Mouse (Mus musculus) yolk sac, embryonic 10.5 days (tissue): ENCODE measurements around the gene Maco1.

ENCODE experiments used
- DNase-seq: peaks from one replicate; pipeline ENCODE4 v3.0.0-alpha.2; 2017; ENCODE audit warnings: low spot score

Gene Maco1

DNA sequence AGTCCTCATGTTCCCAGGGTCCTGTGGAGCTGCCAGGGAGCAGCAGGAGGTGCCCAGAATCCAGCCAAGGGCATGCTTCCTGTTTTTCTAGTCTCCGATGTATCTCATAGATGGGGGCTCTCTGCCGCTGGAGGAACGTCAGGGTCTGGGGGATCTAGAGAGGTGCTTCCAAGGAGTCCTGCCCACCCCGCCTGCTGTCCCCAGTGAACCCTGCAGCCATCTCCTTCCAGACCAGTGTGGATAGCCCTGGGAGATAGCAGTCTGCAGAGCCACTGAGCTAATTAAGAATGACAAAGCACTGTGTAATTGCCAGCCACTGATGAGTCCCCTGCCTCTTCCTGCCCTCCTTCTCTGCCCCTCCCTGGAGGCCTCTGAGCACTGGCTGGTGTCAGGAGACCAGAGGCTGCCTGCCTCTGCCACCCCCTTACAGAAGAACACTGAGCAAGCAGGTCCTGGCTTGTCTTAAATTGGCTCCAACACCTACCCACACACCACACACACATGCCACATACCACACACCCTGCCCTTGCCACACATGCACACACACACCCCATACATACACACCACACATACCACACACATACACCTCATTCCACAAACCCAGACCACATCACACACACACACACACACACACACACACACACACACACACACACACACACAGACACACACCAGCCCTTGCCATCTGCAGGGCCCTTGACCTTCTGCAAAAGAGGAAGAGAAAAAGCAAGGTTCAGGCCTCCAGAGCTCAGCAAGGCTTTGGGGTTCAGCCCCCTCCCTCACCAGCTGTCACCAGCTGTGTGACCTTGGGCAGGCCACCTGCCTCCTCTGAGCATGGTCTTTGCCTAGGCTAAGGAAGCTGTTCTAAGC is 80.1 kb downstream of the Maco1 start:
- no peak for DNase-seq

DNA sequence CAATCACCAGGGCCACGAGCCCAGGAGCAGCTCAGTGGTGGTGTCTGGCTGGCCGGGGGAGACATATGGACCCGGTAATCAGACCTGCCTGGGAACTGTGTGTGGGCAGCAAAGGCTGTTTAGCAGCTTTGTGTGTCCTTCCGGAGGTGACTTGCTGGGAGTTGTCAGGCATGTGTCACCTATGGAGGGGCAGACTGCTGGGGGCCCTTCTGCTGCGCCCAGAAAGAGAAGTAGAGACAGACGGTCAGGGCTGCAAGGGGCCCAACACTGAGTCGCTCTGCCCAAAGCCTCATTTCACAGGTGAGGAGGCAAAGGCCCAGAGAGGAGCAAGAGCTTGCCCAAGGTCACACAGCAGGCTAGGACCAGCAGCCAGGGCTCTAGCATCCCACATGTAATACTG is 83.3 kb downstream of the Maco1 start:
- DNase-seq, result no peak

DNA sequence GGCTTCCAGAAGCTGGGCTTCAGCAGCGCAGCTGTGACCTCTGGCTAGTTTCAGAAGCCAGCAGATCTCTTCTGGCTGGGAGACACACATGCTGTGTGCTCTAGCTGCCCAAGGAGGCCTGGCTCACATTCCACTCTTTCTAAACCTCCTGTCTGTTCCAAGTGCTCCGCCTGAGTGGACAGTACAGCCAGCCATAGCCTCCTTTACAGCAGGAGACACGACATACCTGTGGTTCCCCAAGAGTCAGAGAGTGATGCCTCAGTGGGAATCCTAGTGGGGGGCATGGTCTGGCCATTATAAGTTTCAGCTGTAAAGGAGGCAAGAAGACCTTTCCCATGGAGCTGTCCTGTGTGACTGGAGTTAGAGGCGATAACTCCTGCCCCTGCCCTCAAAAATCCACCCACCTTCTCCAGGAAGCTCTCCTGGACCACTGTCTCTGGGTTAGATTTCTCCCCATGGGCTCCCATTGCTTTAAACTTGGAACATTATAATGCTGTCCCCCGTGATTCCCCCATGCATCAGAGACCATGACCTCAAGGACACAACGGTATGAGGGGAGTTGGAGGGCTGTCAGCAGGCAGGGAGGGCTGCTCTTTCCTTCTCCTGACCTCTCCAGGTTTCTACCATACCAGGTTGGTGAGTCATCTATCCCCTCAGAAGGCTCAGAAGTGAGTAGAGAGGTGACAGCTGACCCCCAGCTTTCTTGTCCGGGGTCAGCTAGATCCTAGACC is 83.9 kb downstream of the Maco1 start:
- no peak for DNase-seq

DNA sequence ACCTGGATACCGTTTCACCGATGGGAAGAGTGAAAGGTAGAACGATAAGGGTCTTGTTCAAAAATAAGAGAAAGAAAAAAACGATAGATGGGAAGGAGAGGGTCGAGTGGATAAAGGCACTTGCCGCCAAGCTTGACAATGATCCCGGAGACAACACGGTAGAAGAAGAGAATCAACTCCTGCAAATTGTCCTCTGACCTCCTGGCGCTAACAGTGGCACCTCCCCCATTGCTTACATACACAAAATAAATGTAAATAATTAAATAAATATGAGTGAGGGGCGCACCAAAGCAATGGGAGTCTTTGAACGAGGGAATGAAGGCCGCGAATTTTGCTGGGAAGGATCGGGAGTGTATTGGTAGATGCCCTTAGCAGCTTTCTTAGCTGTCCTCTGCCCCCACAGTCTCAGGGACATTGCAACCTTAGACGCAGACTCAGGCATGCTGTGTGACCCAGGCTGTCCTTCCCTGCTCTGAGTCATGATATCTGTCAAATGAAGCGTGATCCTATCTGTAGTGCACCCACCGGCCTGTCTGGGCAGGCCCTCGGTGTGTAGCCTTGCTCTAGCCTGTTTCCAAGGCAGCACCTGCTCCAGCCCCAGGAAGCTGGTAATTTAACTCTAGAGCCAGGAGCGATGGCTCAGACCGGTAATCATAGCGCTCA is 84.8 kb downstream of the Maco1 start:
- DNase-seq, result no peak

DNA sequence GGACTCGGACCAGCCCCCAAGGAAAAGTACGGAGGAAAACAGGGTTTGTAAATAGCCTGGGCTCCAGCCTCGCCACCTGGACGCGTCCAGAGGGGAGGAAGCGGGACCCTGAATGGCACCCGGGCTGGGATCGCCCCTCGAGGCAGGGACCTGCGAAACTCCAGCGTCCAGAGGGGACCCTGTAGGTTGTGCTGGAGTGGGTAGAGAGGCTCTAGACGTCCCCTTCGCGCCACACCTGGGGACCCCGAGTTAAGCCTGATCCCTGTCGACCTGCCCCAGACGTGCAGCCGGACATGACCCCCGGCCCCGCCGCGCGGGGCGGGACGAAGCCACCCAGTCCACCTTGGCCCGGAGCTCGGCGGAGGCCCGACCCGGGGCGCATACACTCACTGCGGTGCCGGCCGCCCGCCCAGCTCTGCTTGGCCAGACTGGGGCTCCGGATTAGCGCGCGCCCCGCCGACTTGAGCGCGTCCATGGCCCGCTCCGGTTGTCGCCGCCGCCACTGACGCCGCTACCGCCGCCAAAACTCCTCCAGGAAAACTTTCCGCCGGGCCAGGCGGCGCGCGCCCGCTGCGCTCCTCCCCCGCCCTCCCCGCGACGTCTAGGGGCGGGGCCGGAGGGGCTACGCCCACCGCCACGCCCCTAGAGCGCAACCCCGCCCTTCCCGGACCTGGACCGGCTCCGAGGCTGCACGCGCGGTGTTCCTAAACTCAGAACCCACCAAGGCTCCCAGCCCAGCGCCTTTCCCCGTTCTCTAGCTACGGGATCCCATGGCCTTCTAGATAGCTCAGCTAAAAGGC is 85.5 kb downstream of the Maco1 start, which contains the start of gene Ldlrap1:
TSS of gene Ldlrap1 (minus strand) at position 599 of the 800 bp plus-strand sequence.
- DNase-seq, result peak; percentile 77

DNA sequence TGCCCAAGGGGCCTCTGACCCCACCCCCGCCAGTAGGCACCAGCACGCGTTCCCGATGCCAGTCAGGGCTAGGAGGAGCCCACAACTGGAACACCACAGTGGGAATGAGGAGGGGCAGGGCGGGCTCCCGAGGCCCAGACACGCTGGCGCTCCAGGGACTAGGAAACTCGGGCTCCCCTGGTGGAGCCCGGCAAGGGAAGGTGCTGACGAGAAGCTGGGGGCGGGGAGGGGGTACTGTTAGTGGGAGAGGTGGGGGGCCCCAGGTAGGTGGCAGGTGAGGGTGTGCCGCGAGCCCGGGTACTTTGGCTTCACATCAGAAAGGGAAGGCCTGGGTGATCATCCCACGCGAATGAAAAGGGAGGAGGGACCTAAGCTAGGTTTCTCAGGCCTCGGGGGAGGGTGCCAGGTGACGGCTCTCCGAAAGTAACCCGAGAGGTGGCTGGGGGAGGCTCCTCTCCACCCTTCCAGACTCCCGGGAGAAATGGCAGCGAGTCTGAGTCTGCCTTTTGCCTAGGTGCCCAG is 86.2 kb downstream of the Maco1 start:
- DNase-seq, result no peak

DNA sequence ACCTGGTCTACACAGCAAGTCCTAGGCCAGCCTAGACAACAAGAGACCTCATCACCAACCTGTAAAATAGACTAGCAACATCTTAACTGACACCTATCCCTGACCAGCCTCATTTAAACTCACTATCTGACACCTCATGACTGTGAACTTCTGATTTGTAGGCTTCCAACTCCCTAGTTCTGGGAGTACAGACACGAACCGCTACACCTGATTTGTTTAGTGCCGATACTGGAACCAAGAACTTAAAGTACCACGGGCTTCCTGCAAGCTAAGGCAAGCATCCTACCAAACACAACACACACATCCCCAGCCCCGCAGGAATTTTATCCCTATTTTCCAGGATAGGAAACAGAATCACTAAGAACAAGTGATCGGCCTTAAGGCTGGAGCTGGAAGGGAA is 86.9 kb downstream of the Maco1 start:
- no peak for DNase-seq

DNA sequence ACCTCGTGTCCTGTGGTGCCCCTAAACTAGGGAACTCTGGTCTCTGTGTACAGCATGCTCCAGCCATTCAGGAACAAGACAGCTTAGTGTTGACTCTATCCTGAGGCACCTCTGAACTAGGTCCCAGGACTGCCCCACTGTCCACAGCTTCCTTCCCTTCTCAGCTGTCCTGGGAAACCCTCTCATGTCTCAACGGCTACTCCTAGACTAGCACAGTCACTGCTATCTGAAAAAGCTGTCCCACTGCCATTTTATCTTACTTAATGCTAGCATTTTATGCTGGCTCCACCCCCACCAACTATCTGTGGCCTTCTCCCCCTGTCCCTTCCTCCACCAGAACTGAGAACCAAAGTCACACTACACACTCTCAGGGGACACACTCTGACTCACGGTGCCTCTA is 88.8 kb downstream of the Maco1 start:
- no peak for DNase-seq

DNA sequence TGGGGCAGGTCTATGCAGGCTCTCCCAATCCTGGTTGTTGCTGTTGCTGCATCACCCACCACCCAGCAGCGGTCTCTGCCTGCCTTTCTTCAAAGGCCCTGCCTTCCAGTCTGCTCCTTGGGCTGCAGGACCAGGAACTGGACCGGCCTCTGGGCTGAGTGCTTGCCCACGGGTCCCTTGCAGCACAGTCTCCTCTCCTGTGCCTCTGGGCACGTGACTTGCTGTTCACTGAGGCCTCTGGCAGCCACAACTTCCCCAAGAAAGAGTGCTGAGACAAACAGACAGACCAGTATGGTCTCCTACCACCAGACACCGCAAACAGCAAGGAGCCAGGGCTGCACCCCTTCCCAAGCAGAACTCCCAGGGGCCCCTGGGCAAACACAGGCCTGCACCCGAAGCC is 90.8 kb downstream of the Maco1 start:
- no peak for DNase-seq

DNA sequence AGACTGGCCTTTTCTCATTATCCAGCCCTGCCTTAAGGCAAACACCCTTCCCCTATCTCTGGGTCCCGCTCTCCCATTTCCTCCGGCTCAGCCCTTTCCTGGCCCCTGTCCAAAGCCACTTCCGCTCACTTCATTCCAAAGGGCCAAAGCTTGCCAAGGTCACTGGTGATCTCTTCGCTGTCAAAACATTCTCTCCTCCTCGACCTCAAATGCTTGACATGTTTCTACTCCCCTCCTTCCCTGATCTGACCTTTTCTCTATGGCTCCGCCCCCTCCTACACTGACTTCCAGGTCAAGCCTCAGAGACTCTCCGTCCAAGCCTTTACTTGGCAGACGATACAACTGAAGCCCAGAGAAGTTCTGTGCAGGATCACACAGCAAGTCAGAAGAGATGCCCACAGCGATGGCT is 92.3 kb downstream of the Maco1 start:
- DNase-seq, result peak; percentile 81

DNA sequence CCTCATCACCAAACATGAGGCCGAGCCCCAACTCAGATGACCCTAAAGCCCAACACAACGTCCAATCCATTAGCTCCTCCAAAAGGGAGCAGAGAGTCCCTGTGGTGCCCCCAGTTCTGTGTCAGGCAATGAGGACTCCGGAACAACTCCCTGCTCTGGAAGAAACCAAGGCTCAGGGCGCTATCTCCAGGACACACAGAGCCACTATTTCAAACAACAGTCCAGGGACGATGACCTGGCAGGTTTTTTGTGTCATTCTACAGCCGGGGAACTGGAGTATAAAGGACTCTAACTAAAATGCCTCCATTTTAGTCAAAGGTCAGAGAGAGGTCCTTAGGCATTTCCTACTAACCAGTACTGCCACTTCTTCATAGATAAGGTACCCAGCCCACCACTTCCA is 92.9 kb downstream of the Maco1 start:
- DNase-seq, result no peak

DNA sequence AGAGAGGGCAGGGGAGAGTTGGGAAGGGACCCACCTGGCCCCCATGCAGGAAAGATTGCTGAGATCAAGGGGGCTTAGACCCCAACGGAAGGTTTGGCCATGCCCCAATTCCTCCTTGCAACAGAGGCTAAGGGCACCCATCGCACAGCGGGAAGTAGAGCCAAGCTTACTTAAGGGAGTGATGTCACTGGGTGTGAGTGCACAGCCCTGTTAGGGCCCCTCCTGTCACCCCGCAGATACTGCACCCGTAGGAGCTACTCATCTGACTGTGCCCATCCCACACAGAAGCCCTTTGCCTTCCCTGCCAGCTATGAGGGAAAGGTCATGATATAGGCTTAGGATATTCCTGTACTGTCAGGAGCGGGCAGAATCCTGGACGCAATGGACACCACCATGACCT is 93.6 kb downstream of the Maco1 start:
- DNase-seq, result no peak

DNA sequence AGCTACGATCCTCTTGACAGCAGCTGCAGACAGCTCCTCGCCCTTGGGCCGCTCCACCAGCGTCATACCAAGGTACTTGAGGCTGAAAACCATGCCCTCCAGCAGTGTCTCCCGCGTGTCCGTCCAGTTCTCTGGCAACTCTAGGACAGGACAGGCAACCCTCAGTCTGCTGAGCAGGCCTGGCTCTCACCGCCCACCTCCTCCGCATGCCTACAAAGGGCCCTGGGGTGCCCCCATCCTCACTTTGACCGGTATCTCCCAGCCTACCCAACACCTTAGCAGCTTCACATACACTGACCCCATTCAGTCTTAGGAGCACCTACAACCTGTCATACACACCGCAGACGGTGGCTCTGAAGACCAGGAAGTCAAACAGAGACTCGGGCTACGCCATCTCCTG is 94.2 kb downstream of the Maco1 start:
- no peak for DNase-seq

DNA sequence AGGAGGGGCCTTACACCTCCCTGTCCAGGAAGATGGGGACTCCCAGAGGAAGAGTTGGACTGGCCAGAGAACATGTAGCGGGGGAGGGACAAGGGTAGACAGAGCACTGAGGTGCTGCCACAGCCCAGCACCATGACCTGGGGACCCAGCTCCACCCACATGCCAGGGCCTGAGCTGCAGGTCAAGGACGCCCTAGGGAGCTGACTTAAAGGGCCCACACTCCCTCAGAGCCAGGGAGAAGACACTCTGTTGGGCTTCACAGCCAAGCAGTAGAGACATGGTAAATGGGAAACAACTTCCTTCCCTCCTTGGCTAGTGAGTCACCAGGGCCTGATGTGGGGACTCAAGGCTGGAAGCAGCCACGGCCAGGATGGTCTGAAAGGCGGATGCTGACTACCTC is 94.8 kb downstream of the Maco1 start:
- no peak for DNase-seq

DNA sequence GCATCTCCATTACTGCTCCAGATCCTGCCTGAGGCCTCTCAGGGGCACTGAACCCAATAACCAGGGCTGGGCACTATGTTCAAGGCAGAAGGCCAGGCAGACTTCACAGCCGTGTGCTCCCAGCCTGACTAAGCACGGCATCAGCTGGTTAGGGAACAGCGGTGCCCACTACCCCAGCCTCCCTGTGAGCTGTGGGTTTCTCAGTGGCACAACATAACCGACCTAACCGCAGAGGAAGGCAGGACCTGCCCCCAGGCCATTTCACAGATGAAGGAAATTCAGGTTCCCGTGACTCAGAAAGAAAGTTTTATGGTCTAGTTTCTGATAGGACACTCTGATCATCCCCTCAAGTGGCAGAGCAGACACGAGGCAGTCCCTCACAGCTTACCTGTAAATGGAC is 96.2 kb downstream of the Maco1 start:
- DNase-seq, result no peak

DNA sequence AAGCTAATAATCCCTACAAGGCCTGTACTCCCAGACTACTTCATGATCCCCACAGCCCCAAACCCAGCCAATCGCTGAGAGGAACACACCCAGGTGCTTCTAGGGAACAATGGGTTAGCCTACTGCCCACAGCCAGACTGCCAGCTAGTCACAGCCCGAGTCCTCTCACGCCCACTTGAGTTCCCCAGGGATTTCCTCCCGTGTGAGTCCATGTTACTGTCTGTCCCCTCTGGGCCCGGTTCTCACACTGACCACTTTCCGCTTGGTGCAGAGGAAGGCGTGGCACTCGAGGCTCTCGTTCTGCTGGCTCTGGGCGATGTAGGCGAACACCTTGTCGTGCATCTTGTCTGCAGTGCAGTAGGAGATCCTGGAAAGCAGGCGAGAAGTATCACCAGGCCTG is 98.2 kb downstream of the Maco1 start:
- no peak for DNase-seq

DNA sequence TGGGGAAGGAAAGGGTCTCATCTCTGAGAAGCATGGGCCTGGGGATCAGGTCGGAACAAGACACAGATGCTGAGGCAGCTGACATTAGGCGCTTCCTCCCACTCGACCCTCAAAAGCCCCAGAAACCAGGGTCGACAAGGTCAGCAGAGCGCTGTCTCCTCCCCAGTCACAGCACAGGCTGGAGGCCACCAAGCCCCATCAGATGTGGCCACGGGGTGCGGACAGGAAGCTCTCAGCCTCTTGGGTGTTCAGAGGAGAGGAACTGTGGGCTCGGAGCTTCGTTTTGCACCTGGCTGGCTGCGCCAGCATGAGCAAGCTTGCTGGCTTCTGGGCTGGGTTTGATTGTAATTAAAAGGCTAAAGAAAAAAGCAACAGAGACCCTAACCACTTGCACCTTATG is 98.8 kb downstream of the Maco1 start:
- no peak for DNase-seq

DNA sequence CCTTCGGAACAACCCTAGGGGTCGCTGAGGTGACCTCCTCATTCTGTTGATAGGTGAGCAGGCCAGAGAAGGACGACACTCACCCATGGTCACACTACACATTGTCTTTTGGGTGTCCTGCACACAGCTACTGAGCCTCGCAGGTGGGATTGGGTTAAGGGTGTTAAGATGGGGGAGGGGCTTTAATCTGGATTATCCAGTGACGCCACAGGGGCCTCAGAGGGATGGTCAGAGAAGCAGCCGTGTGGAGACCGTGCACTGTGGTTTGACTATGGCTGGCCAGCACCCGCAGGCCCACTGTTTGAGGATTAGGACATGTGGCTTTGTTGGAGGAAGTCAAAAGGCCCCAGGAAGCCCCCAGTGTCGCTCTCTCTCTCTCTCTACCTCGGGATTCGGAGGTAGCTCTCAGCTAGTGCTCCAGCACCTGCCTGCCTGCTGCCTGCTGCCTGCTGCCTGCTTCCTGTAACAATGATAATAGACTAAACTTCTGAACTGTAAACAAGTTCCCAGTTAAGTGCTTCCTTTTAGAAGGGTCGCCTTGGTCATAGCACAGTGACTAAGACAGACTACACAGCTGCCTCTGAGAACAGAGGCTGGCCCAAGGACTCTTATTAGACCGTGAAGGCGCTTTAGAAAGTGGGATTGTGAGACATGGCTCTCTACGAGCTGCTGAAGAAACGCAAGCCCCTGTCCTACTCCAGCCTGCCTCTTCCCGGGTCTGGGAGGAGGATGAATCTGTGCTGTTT is 99.5 kb downstream of the Maco1 start:
- DNase-seq, result no peak

DNA sequence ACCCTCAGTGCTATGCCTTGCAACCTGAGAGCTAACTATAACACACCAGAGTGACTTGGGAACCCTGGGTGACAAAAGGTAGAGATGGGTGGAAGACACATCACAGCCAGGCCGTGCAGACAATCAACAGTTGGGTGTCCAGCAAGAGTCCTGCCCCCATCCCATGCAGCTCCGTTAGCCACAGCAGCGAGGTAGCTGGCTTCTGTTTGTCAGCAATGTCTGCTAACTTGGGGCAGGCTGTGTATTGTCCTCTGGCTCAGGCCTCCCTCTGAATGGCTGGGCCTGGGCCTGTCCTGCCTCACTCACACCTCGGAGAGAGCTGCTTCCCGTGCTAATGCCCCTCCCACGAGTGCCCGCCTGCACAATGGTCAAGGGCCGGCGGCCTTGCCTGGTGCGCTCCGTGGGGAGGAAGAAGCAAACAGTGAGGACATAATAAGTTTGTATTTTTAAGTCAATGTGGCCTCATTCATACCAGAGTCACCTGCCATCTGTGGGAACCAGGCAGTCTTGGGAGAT is 100.2 kb downstream of the Maco1 start:
- DNase-seq, result no peak
